Mouse (Mus musculus): ENCODE data around the gene Cdh18.

GRCm38 (mm10) chr15:23515786-23516185 is 967.0 kb downstream of the Cdh18 start:
- TF ChIP-seq CTCF (IDR thresholded peaks at IDR 0.05; ENCODE audit: low read depth), result no peak
- TF ChIP-seq EP300 (optimal IDR thresholded peaks at IDR 0.05), result no peak
